Mouse (Mus musculus) limb, embryonic 14.5 days (tissue): ENCODE measurements around the gene Taar9. TPM values are rescaled to one million over a fixed set of nuclear protein-coding genes. Genes with fewer than 3 reads are reported as not detected.
"Not testable (repeated sequence)": the region's sequence is repeated elsewhere in the genome, so short reads cannot be mapped to it uniquely, and the experiment has no call there.

Experiments used
- ATAC-seq: fragments of 200-750 bp; cut with Nextera tagmentation; 2 replicates; pipeline ENCODE4 v1.8.0; 2017; ENCODE audit warnings: low read depth, moderate number of reproducible peaks, moderate TSS enrichment; ENCODE audit not compliant: low FRiP score
- DNase-seq: peaks from one replicate; pipeline ENCODE4 v3.0.0-alpha.2; 2015; ENCODE audit warnings: low spot score
- H3K27ac ChIP-seq: fragments of 300-500 bp; sonication (generic); replicated peaks from 2 replicates; pipeline ENCODE4 v1.5.1; 2014; ENCODE audit warnings: low read depth, mild to moderate bottlenecking, low read length, moderate library complexity, mixed read lengths
- H3K27me3 ChIP-seq: fragments of 300-500 bp; sonication (generic); 2 replicates; pipeline ENCODE4 v1.6.1; 2014; ENCODE audit warnings: low read length, mixed read lengths; ENCODE audit not compliant: control insufficient read depth, insufficient read depth
- H3K36me3 ChIP-seq: fragments of 300-500 bp; sonication (generic); 2 replicates; pipeline ENCODE4 v1.6.1; 2014; ENCODE audit warnings: mild to moderate bottlenecking, low read length, moderate library complexity, mixed read lengths; ENCODE audit not compliant: control insufficient read depth, insufficient read depth
- H3K4me1 ChIP-seq: fragments of 300-500 bp; sonication (generic); 2 replicates; pipeline ENCODE4 v1.6.1; 2014; ENCODE audit warnings: antibody characterized with exemption, low read length, mixed read lengths; ENCODE audit not compliant: control insufficient read depth, insufficient read depth
- H3K4me2 ChIP-seq: fragments of 300-500 bp; sonication (generic); replicated peaks from 2 replicates; pipeline ENCODE4 v1.6.1; 2014; ENCODE audit warnings: low read depth, mild to moderate bottlenecking, low read length, moderate library complexity; ENCODE audit not compliant: severe bottlenecking
- H3K4me3 ChIP-seq: fragments of 300-500 bp; sonication (generic); replicated peaks from 2 replicates; pipeline ENCODE4 v1.5.1; 2014; ENCODE audit warnings: low read length
- H3K9ac ChIP-seq: fragments of 300-500 bp; sonication (generic); 2 replicates; pipeline ENCODE4 v1.6.1; 2014; ENCODE audit warnings: mild to moderate bottlenecking, low read depth, low read length, moderate library complexity; ENCODE audit not compliant: severe bottlenecking
- H3K9me3 ChIP-seq: fragments of 300-500 bp; sonication (generic); 2 replicates; pipeline ENCODE4 v1.6.1; 2016; ENCODE audit warnings: low read length; ENCODE audit not compliant: control insufficient read depth
- POLR2A ChIP-seq: fragments of 200-500 bp; IDR thresholded peaks from 2 replicates; pipeline ENCODE4 v1.8.0; 2012; ENCODE audit warnings: inconsistent platforms, mild to moderate bottlenecking, moderate library complexity, borderline replicate concordance; ENCODE audit not compliant: insufficient read depth, insufficient read length; ENCODE audit errors: extremely low read depth
- WGBS: fragments of 180-500 bp; shearing (Covaris S2); extraction: QIAGEN DNeasy Blood & Tissue Kit; methylation state at CpG from one replicate; pipeline ENCODE4 v1.1.7; 2014; 5-methylcytosine and 5-hydroxymethylcytosine counted together
- polyA plus RNA-seq, 2 experiments: library from polyadenylated mRNA; depleted of rRNA in 1 of 2; stranded (reverse) in 1 of 2; unstranded in 1 of 2; fragments of >200 nt; fragmentation: Nextera tagmentation in 1 of 2; extraction: Ambion mirVana in 1 of 2; gene quantifications; 2 replicates each; pipeline versions ENCODE4 v1.2.1 to v1.2.3; 2012 to 2014

Taar9 gene
- polyA plus RNA-seq, 2 experiments: not detected

- no peak for ATAC-seq
- WGBS: 80% methylated on average over 2 of the region's 2 CpGs
- Histone ChIP-seq H3K9me3 (no peaks in the 10 kb centered on the region), H3K4me1 (no peaks in the 10 kb centered on the region), H3K27ac (no peak within 1 kb of the TSS), H3K9ac (no peak within 1 kb of the TSS), H3K4me3 (no peak within 1 kb of the TSS), H3K36me3 (no peaks in the 10 kb centered on the region), H3K4me2 (no peak within 1 kb of the TSS), H3K27me3 (no peaks in the 10 kb centered on the region)
- TF ChIP-seq POLR2A: no peak
- no peak for DNase-seq
These were observed 17.1 kb downstream of the Taar9 start, which contains the start of gene Taar8b for GRCm38 (mm10) chr10:24092194-24092593. Gene Taar8b, minus strand, starts transcription at chr10:24092294.

GRCm38 (mm10) chr10:24087168-24087567 lies 22.2 kb downstream of the Taar9 start:
- TF ChIP-seq POLR2A: no peak
- H3K4me3 ChIP-seq: no peak overlapping the region
- no peak overlapping the region for H3K9ac ChIP-seq
- DNase-seq: no peak
- H3K36me3 ChIP-seq: no peaks in the 10 kb centered on the region
- 94% methylated on average over 2 of the region's 2 CpGs for WGBS
- no peaks in the 10 kb centered on the region for H3K27me3 ChIP-seq
- ATAC-seq: no peak
- no peak overlapping the region for H3K4me2 ChIP-seq
- no peaks in the 10 kb centered on the region for H3K9me3 ChIP-seq
- no peak overlapping the region for H3K27ac ChIP-seq
- no peaks in the 10 kb centered on the region for H3K4me1 ChIP-seq

DNA sequence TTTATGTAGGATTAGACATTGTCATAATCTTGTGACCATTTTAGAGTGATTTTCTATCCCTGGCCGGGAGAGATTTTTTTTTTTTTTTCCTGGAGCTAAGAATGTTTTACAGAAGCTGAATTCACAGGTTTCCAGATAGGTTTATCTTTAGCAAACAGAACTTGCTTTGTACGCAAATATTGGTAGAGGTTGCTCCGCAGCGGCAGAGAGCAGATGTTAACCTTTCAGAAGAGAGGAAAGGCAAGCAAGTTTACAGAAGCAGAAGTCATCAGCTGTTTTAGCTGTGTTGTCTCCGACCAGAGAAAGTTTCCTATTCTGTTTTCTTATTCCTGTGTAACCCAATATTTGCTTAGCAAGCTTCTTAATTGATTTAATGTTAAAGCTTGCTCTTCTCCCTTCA lies 22.8 kb downstream of the Taar9 start:
- H3K36me3 ChIP-seq: no peaks in the 10 kb centered on the region
- H3K4me1 ChIP-seq: no peaks in the 10 kb centered on the region
- DNase-seq (no peak), ATAC-seq (no peak)
- H3K27me3 ChIP-seq: no peaks in the 10 kb centered on the region
- TF ChIP-seq POLR2A: no peak
- H3K4me3 ChIP-seq: no peak overlapping the region
- no peak overlapping the region for H3K27ac ChIP-seq
- no peak overlapping the region for H3K9ac ChIP-seq
- no peaks in the 10 kb centered on the region for H3K9me3 ChIP-seq
- H3K4me2 ChIP-seq: no peak overlapping the region
- WGBS: 89% methylated on average over 5 of the region's 5 CpGs

DNA sequence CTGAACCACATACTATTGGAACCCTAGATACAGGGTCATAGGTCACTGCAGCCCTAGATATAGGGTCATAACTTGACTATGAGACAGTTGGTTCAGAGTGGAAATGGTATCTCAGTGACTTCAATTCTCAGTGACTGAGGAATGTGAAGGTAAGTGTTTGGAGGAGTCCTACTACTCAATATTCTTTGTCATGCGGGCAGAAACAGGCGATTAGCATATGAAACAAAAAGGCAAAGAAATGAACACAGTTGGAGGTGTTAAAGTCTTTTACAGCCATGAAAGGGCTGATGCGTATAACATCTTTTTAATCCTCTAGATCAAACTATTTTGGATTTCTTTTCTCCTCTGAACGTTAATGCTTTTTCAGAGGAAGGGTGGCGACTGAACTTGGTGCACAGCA lies 23.4 kb downstream of the Taar9 start:
- no peaks in the 10 kb centered on the region for H3K9me3 ChIP-seq
- no peak overlapping the region for H3K27ac ChIP-seq

DNA sequence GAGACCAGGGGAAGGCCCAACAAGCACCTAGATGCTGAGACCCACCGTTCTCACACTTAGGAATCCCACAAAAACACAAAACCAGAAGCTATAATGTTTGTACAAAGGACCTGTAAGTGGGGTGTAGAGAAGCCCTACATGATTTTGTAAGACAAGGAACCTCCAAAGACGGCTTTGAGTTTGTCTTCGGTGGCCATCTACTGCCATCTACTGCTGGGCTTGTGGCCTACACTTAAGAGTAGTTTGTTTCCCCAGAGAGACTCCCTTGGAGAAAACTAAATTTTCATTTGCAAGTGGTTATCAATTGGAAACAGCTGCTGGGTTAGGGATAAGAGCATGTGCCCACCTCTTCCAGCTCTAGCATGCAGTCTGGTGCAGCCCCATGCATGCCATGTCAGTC lies 29.2 kb downstream of the Taar9 start:
- 24% methylated on average over 3 of the region's 3 CpGs for WGBS
- no peak for TF ChIP-seq POLR2A
- no peak overlapping the region for H3K9ac ChIP-seq

More for the DNA sequence above, 23.4 kb downstream of the Taar9 start:
- no peak for DNase-seq
- no peak for ATAC-seq
- no peak overlapping the region for H3K9ac ChIP-seq
- no peaks in the 10 kb centered on the region for H3K36me3 ChIP-seq
- no peaks in the 10 kb centered on the region for H3K4me1 ChIP-seq
- no peaks in the 10 kb centered on the region for H3K27me3 ChIP-seq
- no peak overlapping the region for H3K4me2 ChIP-seq
- TF ChIP-seq POLR2A: no peak
- 81% methylated on average over 5 of the region's 5 CpGs for WGBS
- H3K4me3 ChIP-seq: no peak overlapping the region

DNA sequence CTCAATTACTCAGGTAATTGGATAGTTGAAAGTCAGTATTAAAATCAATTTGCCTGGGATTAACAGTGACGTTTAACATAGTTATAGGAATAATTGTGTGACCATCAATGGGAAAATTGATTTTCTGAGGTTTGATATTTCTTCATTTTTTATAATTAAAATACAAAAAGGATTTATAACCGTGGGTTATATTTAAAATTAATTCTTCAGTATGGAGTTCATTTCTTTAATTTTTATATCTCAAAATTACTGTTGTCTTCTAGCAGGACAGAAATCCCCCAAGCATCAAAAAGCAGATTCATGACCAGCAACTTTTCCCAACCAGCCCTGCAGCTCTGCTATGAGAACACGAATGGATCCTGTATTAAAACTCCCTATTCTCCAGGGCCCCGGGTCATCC lies 33.1 kb downstream of the Taar9 start, which contains the start of gene Taar8a:
Taar8a (plus strand) TSS at position 301 of the 400 bp plus-strand sequence.
- not testable (repeated sequence) for H3K4me2 ChIP-seq, H3K9me3 ChIP-seq, H3K4me1 ChIP-seq, H3K36me3 ChIP-seq, H3K27me3 ChIP-seq, H3K27ac ChIP-seq, ATAC-seq, H3K4me3 ChIP-seq, H3K9ac ChIP-seq, DNase-seq
- 81% methylated on average over 2 of the region's 4 CpGs for WGBS

More for the DNA sequence above, 29.2 kb downstream of the Taar9 start:
- Histone ChIP-seq H3K4me2 (no peak overlapping the region), H3K27ac (no peak overlapping the region), H3K36me3 (no peaks in the 10 kb centered on the region), H3K27me3 (no peaks in the 10 kb centered on the region), H3K9me3 (no peaks in the 10 kb centered on the region), H3K4me3 (no peak overlapping the region), H3K4me1 (no peaks in the 10 kb centered on the region)
- DNase-seq: peak; percentile 28
- no peak for ATAC-seq

DNA sequence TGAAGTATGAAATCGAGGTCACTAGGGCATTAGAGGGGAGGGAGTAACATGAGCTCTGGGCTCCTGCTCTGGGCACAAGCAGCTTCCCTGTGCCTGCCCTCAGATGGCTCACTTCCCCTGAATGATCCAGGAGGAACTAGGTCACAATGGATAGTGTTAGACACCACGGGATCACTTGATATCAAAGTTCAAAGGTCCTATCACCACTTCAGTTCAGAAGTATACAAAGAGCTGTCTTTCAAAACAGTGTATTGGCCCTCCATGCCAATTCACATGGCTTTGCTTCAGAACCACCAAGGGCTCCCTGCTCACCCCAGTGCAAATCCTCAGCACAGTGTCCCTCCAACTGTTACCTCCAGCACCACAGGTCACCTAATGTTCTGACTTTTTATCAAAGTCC lies 34.6 kb downstream of the Taar9 start:
- H3K4me3 ChIP-seq, DNase-seq, H3K4me2 ChIP-seq, H3K27ac ChIP-seq, H3K36me3 ChIP-seq, H3K9ac ChIP-seq, H3K9me3 ChIP-seq, H3K27me3 ChIP-seq, H3K4me1 ChIP-seq, ATAC-seq: not testable (repeated sequence)
- WGBS: 44% methylated on average over 2 of the region's 2 CpGs
